Mouse (Mus musculus): ENCODE results near the gene Hsd17b1. TPM values are rescaled to one million over a fixed set of nuclear protein-coding genes. Genes with fewer than 3 reads are reported as not detected.

The Hsd17b1 gene
- total RNA-seq (2022), result 1 to 10 TPM in 1 of 4 experiments, under 1 TPM in 3; 0.22 to 1.5 (median 0.52) TPM

DNA sequence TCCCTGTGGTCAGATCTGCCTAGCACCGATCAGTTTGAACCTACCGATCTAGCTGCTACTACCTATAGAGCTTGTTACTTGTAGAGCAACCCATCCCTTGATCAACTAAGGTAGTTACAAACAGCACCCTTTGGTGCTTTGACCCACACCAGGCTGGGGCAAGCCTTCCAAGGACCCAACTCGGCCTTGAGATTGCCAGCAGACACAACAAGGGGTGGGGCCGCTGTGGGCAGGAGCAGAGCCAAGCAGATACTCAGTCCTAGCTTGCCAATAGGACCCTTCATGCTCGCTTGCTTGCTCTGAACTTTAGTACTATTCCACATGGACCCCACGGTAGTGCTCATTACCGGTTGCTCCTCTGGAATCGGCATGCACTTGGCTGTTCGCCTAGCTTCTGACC, at the start of gene Hsd17b1:
Hsd17b1 (plus strand) TSS at position 291 of the 400 bp plus-strand sequence.
- DNase-seq (ENCODE audit: low spot score), result no peak

DNA sequence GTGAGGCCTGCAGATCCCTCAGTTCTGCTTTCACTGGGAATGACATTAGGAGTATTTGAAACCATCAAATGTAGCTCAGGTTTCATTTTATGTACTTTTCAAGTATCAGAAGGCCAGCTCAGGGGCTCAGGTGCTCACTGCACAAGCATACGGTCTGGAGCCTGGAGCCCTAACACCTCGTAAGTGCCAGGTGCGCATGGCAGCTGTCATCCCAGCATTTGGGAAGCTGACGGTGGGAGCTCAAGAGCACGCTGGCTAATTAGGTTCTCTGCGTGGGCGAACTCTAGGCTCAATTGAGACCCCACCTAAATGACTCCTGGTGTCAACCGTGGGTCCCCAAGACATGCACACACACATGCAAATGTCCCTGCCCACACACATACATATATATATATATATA, 48.9 kb upstream of the Hsd17b1 start:
- no peak for DNase-seq (ENCODE audit: low spot score)

DNA sequence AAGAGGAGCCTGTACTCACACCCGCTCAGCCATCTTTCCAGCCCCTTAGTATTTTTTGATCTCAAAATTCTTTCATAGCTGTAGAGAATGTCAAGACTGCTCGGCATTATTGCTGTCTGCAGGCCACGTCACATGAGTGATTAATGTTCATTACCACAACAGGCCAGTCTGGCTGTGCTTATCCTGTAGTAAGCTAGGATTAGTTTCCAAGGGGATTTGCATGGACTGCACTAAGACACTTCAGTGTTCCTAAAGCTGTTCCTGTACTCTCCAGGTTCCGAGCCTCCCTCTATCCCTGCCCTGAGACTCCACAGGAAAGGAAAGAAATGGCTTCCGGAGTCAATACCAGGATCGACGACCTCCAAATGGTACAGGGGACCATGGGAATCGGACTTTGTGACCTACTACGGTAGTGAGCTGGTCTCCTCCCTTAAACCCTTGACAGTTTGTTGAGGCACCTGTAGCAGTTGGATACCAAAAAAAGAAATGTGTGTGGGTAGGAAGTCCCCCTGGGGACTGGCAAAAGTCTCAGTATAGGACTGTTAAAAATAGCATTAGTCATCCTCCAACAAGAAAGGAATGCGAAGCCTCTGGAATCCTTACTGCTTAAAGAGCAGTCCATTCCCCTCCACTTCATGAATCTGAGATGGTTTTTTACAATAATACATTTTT, 47.9 kb upstream of the Hsd17b1 start:
- no peak for DNase-seq (ENCODE audit: low spot score)

DNA sequence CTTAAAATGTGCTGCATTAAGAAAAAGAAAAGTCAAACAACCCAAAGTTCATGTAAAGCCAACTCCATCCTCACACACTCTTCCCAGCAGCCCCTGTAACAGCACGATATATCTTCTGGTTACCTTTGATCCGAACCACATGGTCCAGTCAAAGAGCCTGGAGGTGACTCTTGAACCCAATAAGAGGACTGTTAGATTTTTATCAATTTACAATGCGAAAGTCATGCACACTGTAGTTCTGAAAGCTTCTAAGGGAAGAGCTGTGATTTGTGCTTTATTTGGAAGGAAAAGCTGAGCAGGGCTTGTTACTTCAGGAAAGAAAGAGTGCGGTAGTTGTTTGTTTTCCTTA, 47.4 kb upstream of the Hsd17b1 start:
- no peak for DNase-seq (ENCODE audit: low spot score)

DNA sequence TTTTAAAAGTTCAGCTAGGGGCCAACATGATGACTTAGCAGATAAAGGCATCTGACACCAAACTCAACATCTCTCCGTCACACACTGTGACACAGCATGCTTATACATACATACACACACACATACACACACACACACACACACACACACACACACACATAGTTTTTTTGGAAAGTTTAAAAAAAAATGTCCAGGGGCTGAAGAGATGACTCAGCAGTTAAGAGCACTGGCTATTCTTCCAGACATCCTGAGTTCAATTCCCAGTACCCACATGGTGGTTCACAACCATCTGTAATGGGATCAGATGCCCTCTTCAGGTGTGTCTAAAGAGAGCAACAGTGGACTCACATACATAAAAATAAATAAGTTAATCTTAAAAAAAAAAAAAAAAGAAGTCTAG, 46.7 kb upstream of the Hsd17b1 start:
- no peak for DNase-seq (ENCODE audit: low spot score)

DNA sequence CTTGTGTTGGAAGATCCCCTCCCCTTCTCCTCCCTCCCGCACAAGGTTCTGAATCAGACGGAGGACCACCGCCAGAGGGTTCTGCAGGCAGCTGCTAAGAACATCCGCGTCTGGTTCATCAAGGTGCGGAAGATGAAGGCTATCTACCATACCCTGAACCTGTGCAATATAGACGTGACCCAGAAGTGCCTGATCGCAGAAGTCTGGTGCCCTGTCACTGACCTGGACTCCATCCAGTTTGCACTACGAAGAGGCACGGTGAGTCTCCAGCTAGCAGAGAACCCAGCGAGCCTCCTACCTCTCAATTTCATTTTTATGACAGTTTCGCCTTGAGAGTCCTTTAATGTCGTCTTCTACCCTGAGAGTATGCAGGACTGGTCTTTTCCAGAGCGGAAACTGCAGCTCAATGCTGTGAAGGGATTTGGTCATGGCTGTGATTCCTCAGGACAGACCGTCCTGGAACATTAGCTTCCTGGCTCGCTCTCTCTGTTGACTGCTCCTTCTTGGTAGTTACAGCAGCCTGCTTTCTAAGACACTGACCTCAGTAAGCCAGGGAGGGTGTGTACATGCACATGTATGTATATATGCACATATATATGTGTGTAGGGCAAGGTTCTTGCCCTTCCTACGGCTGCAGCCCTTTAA, 44.2 kb upstream of the Hsd17b1 start:
- DNase-seq (ENCODE audit: low spot score), result no peak

DNA sequence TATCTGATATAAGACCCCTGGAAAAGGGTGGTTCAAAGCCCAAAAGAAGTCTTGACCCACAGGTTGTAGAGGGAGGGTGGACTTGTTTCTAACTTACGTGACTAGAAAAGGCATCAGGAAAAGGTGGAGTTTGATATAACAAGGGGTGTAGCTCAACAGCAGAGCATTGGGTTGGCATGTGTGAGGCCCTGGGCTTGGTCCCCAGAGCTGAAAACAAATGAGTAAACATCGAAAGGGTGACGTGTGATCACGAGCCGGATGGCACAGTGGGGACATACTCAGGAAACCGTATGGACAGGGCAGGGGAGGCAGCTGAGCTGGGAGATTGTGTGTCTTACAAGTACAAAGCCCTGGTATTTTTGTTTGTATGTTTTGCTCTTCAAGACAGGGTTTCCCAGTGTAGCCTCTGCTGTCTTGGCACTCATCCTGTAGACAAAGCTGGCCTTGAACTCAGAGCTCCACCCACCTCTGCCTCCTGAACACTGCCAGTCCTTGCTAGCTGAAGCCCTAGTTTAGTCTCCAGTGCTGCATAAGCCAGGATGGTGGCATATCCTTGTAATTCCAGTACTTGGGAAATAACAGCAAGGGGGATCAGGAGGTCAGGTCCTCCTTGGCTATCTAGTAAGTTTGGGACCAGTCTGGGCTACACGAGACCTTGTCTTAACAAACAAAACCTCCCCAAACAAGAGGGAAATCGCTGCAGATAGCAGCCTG, 43.4 kb upstream of the Hsd17b1 start:
- DNase-seq (ENCODE audit: low spot score), result no peak

DNA sequence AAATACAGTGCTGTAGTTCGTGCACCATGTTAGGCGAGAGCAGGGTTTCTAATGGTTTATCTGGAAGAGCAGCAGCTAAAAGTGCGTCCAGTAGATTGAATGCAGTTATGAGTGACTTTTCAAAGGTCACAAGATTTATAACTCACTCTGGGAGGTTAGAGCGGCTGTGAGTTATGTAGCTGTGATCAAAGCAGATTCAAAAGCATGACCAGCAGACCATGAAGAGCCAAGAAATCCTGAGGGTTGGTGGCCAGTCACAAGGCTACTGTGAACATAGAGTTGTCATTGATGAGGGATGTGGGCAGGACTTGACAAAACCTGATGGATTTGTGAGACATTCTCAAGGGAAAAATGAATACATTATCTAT, 42.9 kb upstream of the Hsd17b1 start:
- DNase-seq (ENCODE audit: low spot score), result no peak

DNA sequence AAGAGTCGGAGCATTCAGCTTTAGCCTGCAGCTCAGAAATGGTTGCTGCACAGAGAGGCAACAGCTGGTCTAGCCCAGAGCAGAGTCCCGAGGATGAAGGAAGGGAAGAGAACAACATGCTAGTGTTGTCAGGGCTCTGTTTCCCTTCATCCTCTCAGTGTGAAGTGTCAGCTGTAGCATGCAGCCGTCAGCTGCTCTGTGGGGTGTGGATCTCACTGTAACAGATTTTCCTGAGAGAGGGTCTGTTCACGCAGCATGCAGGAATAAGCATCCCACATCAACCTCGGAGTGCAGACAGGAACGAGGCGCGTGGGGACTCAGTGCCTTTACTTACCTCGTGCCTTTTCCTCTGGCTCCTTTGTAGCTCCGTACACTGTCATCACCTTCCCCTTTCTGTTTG, 40.4 kb upstream of the Hsd17b1 start:
- DNase-seq (ENCODE audit: low spot score), result no peak

DNA sequence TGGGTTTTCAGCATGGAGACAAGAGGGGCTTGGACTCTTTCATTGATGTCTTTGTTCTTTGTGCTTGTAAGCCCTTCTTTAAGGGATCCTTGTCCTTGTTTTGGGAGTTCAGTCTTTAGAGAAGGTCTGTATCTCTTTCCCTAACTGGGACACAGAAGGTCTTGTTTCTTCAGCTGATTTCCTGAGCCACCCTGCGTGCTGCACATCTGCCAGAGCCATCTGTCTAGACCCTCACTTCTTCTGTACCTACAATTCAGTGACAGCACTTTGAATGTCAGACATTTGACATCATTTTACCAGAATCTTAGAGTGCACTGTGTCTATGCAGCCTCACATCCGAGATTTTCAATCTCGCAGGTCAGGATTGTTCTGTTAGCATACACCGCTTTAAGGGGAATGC, 32.4 kb upstream of the Hsd17b1 start:
- DNase-seq (ENCODE audit: low spot score), result no peak

DNA sequence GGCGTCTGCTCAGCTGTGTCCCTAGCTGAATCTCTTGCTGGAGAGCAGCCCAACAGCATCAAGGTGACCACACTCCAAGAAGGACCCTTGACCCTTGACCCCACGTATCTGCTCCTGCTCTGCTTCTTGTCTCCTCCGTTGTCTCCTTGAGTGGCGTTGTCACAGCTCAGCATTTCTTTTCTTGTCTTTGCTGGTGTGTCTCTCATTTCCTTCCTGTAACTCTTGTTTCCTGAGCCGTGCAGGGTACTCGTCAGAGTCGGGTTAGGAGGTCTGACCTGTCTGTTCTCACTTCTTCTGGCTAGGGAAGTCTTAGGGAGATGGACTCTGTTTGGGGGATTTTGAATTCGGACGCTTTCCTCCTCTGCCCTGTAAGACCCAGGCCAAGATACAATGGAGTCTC, 31.8 kb upstream of the Hsd17b1 start:
- DNase-seq (ENCODE audit: low spot score), result no peak

DNA sequence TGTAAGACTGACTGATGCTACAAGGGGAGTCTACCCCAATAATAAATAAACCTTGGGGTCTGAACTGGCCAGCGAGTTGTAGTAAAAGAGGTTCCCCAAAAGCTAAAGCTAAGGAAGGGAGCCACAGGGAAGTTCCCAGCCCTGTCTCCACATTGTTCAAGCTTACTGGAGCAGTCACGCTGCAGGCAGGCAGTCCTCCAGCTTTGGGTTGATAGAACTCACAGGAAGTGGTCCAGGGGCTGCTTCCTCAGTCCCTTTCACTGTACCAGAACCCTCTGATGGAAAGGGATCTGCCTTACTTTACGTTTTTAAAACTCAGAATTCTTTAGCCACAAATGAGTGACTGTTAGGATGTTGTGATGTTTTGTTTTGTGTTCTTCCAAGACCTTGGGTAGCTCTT, 30.7 kb upstream of the Hsd17b1 start:
- no peak for DNase-seq (ENCODE audit: low spot score)

DNA sequence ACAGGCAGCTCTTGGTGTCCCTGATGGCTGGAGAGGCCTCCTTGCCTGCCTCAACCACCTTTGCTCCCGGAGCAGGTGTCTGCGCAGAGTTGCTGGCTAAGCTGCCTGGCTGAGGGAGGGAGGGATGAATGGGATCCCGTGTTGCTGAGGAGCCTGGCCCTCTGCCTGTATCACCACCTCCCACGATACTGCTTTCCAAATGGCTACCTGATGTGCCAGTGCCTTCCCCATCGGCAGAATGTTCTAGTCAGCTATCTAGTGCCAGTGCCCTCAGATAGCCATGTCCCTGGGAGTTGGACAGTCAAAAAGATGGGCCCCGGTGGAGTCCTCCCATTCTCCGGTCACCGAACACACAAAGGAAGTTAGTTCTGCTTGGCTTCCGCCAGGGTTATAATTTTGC, 27.9 kb upstream of the Hsd17b1 start:
- no peak for DNase-seq (ENCODE audit: low spot score)

DNA sequence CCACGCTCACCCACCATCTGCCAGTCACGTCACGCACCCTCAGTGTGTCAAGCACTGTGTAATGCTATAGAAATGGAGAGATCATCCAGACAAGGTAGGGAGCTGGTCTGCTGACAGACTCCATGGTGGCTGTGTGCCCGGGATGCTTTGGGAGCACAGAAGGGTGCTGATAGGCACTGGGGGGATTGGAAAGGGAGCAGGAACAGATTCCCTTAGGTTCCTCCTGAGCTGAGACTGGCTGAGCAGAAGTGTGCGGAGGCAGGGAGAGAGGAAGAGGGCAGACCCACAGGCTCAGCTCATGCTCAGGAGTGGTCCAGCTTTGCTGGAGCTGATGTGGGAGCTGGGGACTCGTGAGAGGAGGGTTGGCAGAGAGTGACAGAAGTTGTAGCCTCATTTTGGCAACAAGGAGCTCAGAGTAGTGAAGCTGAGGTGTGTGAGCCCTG, 27.1 kb upstream of the Hsd17b1 start:
- DNase-seq (ENCODE audit: low spot score), result no peak

DNA sequence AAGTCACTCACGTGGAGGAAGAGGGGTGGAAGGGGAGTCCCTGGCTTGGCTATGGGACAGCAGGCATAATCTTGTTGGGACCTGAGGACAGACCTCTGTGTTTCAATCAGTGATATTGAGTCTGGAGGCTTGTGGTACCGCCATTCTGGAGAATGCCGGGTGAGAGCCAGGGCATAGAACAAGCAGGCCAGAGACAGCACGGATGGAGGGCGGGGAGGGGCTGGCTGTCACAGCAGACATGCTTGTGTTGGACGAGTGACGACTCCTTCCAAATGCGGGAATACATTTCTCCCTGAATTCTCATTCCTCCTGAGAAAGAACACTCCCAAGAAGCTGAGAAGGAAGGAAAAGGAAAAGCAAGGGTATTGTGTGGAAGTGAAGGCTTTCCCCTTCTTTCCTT, 26.6 kb upstream of the Hsd17b1 start:
- DNase-seq (ENCODE audit: low spot score), result no peak

DNA sequence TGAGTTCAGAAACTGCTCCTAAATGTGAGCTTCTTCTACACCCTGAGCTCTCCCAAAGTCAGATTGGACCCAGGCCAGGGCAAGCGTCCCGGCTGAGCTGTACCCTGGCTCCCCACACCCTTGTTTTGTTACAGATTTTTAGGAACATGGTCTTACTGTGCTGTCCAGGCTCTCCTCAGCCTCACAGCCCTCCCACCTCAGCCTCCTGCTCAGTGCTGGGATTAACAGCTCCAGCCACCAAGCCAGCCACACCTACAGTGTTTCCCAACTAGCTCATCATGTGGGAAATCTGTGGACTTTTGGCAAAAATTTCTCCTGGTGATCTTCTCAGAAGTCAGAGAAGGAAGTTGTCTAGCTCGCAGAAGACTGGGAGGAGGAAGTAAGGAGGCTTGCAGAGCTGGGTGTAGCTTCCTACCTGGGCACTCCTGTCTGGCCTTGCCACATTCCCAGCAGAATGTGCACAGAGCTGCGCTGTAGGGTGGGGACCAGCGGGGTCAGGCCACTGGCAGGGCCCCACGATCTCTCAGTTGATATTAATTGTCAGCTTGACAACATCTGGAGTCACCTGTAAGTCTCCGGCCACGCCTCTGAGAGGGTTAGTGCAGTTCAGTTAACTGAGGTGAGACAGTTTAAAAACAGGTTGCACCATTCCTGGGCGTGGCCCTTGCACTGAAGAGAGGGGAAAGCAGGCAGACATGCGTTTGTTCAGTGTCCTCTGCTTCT, 25.3 kb upstream of the Hsd17b1 start:
- DNase-seq (ENCODE audit: low spot score), result peak; percentile 50

DNA sequence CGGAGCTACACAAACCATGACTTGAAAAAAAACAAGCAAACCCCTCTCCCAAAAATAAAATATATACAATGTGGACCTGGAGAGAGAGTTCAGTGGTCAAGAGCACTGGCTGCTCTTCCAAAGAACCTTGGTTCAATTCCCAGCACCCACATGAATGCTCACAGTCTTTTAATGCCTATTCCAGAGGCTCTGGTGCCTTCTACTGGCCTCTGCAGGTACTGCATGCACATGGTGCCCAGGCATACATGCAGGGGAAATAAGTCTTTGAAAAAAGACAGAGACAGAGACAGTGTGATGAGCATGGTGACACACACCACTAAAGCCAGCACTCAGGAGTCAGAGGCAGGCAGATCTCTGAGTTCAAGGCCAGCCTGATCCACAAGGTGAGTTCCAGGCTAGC, 24.2 kb upstream of the Hsd17b1 start:
- DNase-seq (ENCODE audit: low spot score), result no peak

DNA sequence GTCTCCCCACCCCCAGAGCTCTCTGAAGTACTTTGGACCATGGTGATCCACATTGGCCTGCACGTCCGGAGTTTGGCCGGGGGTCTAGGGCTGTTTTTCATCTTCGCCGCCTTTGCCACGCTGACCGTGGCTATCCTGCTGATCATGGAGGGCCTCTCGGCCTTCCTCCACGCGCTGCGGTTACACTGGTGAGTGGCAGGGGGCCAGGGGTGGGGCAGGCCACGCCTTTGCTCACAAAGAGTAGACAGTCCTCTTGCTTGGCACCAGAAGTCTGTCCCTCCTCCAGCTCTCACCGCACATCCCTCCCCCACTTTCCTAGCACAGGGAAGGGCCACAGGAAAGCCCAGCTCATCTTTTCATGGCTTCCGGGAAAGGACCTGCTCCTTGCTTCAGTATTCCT, 22.8 kb upstream of the Hsd17b1 start:
- DNase-seq (ENCODE audit: low spot score), result no peak

DNA sequence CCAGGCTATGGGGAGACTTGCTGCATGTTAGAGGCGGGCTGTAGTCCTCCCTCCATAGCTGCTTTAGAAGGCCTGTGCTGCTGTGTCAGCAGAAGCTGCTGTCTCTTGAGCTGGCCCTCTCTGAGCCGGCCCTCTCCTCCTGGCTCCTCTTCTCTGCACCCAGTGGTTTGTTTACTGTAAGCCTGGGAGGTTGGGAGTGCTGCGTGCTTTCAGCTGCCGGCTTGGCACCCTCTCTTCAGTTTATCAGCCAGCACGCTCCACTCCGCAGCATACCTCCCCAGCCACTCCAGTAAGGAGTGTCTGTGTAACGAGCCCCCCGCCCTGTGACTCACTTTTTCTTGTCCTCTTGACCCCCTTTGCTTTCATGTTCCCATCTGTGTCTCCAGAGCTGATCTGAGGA, 21.3 kb upstream of the Hsd17b1 start:
- peak; percentile 61 for DNase-seq (ENCODE audit: low spot score)

DNA sequence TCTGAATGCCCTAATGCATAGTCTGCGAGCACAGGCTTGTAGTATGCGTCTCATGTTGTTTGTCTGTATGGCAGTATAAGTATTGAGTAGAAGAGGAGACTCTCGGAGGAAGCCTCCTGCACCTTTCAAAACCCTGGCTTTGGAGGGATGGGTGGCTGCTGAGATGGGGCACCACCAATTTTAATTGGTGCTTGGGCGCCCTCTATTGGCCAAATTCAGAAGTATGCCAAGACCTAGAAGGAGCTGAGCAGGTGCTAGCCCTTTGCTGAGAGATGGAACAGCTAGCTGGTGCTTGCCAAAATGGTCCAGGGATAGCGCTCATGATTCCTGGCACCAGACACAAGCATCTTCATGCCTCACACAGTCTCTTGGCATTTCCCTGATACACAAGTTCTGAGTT, 20.4 kb upstream of the Hsd17b1 start:
- DNase-seq (ENCODE audit: low spot score), result peak; percentile 91

DNA sequence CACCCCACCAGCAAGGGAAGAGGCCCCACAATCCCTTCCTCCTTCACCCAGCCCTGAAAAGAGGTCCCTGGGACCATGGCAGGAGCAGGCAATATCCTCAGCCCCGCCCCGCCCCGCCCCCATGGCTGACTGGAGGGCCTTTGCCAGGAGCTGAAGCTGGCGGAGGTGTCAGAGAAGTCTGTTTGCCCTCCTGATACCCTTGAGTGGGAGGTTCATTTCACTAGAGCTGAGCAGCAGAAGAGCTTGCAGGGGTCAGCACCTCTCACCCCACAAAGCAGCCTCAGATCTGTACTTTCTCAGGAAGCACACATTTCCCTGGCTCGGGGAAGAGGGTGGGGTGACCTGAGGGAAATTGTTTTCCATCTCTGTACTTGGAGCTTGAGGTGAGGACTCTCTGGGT, 19.5 kb upstream of the Hsd17b1 start:
- DNase-seq (ENCODE audit: low spot score), result peak; percentile 72

DNA sequence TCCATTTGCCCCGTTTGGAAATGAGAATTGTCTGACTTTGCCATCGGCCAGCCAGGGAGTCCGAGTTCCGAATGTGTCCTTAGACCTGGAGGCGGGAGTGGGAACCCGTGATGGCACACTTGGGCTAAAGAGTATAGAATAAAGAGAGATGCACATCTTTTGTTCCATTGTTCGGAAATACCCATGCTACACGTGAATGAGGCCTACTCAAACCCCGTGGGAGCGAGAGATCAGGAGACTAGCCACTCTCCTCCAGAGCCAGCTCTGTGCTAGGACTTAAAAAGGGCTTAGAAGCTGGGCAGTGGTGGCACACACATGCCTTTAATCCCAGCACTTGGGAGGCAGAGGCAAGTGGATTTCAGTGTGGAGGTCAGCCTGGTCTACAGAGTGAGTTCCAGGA, 18.7 kb upstream of the Hsd17b1 start:
- no peak for DNase-seq (ENCODE audit: low spot score)

DNA sequence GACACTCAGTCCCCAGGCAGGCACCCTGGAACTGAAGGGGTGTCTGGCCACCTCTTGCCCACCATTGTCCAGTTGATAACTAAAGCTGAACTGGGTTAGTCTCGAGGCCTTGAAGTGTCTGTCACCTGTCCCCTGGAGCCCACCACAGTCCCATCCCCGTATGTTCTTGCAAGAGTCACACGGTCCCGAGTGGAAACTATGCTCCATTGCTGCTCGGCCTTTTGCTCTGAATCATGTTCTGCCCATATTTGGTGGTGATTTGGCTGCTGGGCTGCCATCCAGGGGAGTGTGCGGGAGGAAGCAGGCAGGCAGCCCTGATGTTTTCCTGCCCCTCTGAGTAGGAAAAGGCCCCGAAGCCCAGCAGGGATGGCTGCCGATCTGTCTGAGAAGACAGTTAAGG, 18.1 kb upstream of the Hsd17b1 start:
- DNase-seq (ENCODE audit: low spot score), result peak; percentile 84
